Comparison of ENCODE assay signal across 8 mouse cellular contexts in the genomic region with DNA sequence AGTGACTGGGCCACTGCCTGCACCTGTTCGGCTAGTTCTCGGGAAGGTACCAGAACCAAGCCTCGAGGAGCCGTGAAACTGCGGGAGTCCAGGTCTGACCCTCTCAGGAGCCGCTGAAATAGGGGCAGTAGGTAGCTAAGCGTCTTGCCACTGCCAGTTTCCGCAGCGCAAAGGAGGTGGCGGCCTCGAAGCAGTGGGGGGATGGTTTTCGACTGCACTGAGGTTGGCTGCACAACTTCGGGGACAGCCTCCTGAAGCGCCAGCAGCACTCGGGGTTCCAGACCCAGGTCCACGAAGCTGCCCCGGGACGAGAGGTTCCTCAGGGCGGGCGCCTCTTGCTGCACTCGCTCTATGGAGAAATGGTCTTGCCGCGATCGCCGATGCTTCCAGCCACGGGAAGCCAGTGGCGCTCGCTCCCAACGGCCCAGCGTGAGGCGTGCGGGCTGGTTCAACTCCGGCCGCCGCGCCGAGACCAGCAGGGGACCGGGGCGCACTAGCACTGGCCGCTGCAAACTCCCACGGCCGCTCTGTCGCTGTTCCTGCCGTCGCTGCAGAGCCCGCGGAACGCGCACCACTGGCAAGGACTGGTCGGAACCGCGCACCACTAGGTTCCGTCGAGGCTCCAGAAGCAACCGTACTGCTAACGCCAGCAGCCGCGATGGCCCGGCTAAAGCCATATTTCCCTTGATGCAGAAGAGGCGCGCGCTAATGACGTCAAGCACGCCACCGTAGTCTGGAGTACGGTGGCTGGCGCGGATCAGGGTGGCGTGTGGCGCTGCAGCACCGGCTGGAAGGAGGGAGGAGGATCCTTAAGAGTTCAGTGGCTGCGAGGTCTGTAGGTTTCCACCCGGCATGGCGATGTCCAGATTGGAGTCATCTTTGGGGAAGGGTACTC. TPM values are rescaled to one million over a fixed set of nuclear protein-coding genes. Genes with fewer than 3 reads are reported as not detected.
A peak's percentile ranks its signal among the peaks of the same experiment; 100 is the strongest.
DNase-seq lines count a peak whose midpoint lies in the region; ATAC-seq and TF ChIP-seq lines count a peak whose summit lies in the region.

No protein-coding gene starts in this region.

- peaks cover 10% of the 10 kb centered on the region for H3K36me3 ChIP-seq in heart, embryonic 10.5 days
- H3K36me3 ChIP-seq in kidney, embryonic 15.5 days = peaks cover 10% of the 10 kb centered on the region

- peak; percentile 95 for ATAC-seq in kidney, embryonic 15.5 days (replicated peaks; ENCODE audit: low FRiP score)
- ATAC-seq in monocyte, adult 5-6 weeks (replicated peaks; ENCODE audit: insufficient number of reproducible peaks, low FRiP score, low TSS enrichment, poor library complexity, severe bottlenecking) = peak; percentile 94

- DNase-seq in A20 (ENCODE audit: low read depth, low spot score) = peak; percentile 94
- peak; percentile 95 for DNase-seq in heart, embryonic 10.5 days (ENCODE audit: low spot score)
- DNase-seq in liver = peak; percentile 91
- peak; percentile 87 to 94 for DNase-seq in spleen, postnatal 4 days (ENCODE audit: low spot score in 2 of 2)

- 1% methylated on average over 74 of the region's 74 CpGs for WGBS in heart, embryonic 10.5 days
- under 1% methylated on average over 74 of the region's 74 CpGs for WGBS in kidney, embryonic 15.5 days

- TF ChIP-seq POLR2A in bone marrow macrophage, adult 2 months (IDR thresholded peaks at IDR 0.05; ENCODE audit: borderline replicate concordance, low read depth, low read length) = 0 out of 2 replicates have a peak, but pooled peaks have one; percentile 45
- peak; percentile 87 for TF ChIP-seq POLR2A in embryonic fibroblast, embryonic 13.5 days (IDR thresholded peaks at IDR 0.05; ENCODE audit: low read depth, low read length)

- peak overlapping the region; percentile 49 for H3K27ac ChIP-seq in bone marrow macrophage, adult 2 months (ENCODE audit: insufficient read depth, low read depth, low read length)
- H3K27ac ChIP-seq in embryonic fibroblast, embryonic 13.5 days (ENCODE audit: insufficient read depth, low read length) = peak overlapping the region; percentile 20
- peak overlapping the region; percentile 92 for H3K27ac ChIP-seq in heart, embryonic 10.5 days
- H3K27ac ChIP-seq in kidney, embryonic 15.5 days = peak overlapping the region; percentile 78

- H3K9me3 ChIP-seq in heart, embryonic 10.5 days = no peaks in the 10 kb centered on the region
- H3K9me3 ChIP-seq in kidney, embryonic 15.5 days (replicated peaks) = no peaks in the 10 kb centered on the region

- H3K4me1 ChIP-seq in bone marrow macrophage, adult 2 months (ENCODE audit: control insufficient read depth, insufficient read depth, low read length) = peaks cover 25% of the 10 kb centered on the region
- H3K4me1 ChIP-seq in embryonic fibroblast, embryonic 13.5 days (ENCODE audit: control insufficient read depth, insufficient read depth, low read length) = peaks cover 9% of the 10 kb centered on the region
- peaks cover 21% of the 10 kb centered on the region for H3K4me1 ChIP-seq in heart, embryonic 10.5 days
- peaks cover 19% of the 10 kb centered on the region for H3K4me1 ChIP-seq in kidney, embryonic 15.5 days

- H3K9ac ChIP-seq in kidney, embryonic 15.5 days = peak overlapping the region; percentile 85

- H3K4me3 ChIP-seq in bone marrow macrophage, adult 2 months (ENCODE audit: insufficient read depth, low read length) = peak overlapping the region; percentile 84
- peak overlapping the region; percentile 65 for H3K4me3 ChIP-seq in embryonic fibroblast, embryonic 13.5 days (ENCODE audit: insufficient read depth, low read length)
- peak overlapping the region; percentile 97 for H3K4me3 ChIP-seq in heart, embryonic 10.5 days
- peak overlapping the region; percentile 88 for H3K4me3 ChIP-seq in kidney, embryonic 15.5 days (replicated peaks)

- peak overlapping the region; percentile 96 for H3K4me2 ChIP-seq in kidney, embryonic 15.5 days

- no peak for TF ChIP-seq CTCF in bone marrow macrophage, adult 2 months (IDR thresholded peaks at IDR 0.05; ENCODE audit: low read depth, low read length)
- no peak for TF ChIP-seq CTCF in embryonic fibroblast, embryonic 13.5 days (IDR thresholded peaks at IDR 0.05; ENCODE audit: borderline replicate concordance, insufficient read depth, low read length)

- no peaks in the 10 kb centered on the region for H3K27me3 ChIP-seq in heart, embryonic 10.5 days (ENCODE audit: insufficient read depth, poor library complexity, severe bottlenecking)
- no peaks in the 10 kb centered on the region for H3K27me3 ChIP-seq in kidney, embryonic 15.5 days

RNA-seq across cellular contexts. Expression of gene Ddx28, which starts 0.7 kb away (rescaled TPM):
- 10.1 and 12.0 TPM in 2 replicates for polyA plus RNA-seq in bone marrow macrophage, adult 2 months (2012; ENCODE audit: insufficient read depth, insufficient read length, missing spikeins)
- 7.3 and 8.8 TPM in 2 replicates for polyA plus RNA-seq in embryonic fibroblast, embryonic 13.5 days (2011; ENCODE audit: insufficient read length, low read depth, missing spikeins)
- 16.1 and 18.7 TPM in 2 replicates for polyA plus RNA-seq in heart, embryonic 10.5 days (2016; fragmentation: Nextera tagmentation; extraction: Ambion mirVana)
- 17.0 and 18.9 TPM in 2 replicates for polyA plus RNA-seq in kidney, embryonic 15.5 days (2015; fragmentation: Nextera tagmentation; extraction: Ambion mirVana)
- 25.7 to 34.8 TPM (median 33.9 TPM) in 3 replicates for total RNA-seq in monocyte, adult 5-6 weeks (2017)

RNA-seq across cellular contexts. Expression of gene Dpep2nb, which starts 5.2 kb away (rescaled TPM):
- not detected in 2 replicates for polyA plus RNA-seq in bone marrow macrophage, adult 2 months (2012; ENCODE audit: insufficient read depth, insufficient read length, missing spikeins)
- polyA plus RNA-seq in embryonic fibroblast, embryonic 13.5 days (2011; ENCODE audit: insufficient read length, low read depth, missing spikeins) = not detected in 2 replicates
- 0.31 TPM in 1 of 2 replicates, not detected in the other for polyA plus RNA-seq in heart, embryonic 10.5 days (2016; fragmentation: Nextera tagmentation; extraction: Ambion mirVana)
- 0.18 TPM in 1 of 2 replicates, not detected in the other for polyA plus RNA-seq in kidney, embryonic 15.5 days (2015; fragmentation: Nextera tagmentation; extraction: Ambion mirVana)
- 1.2 to 2.1 TPM (median 1.3 TPM) in 3 replicates for total RNA-seq in monocyte, adult 5-6 weeks (2017)

RNA-seq across cellular contexts. Expression of gene Dus2, which starts 19.9 kb away (rescaled TPM):
- 6.1 and 8.3 TPM in 2 replicates for polyA plus RNA-seq in bone marrow macrophage, adult 2 months (2012; ENCODE audit: insufficient read depth, insufficient read length, missing spikeins)
- polyA plus RNA-seq in embryonic fibroblast, embryonic 13.5 days (2011; ENCODE audit: insufficient read length, low read depth, missing spikeins) = 13.4 and 17.4 TPM in 2 replicates
- polyA plus RNA-seq in heart, embryonic 10.5 days (2016; fragmentation: Nextera tagmentation; extraction: Ambion mirVana) = 19.7 and 19.8 TPM in 2 replicates
- 20.5 and 23.3 TPM in 2 replicates for polyA plus RNA-seq in kidney, embryonic 15.5 days (2015; fragmentation: Nextera tagmentation; extraction: Ambion mirVana)
- total RNA-seq in monocyte, adult 5-6 weeks (2017) = 4.4 to 16.1 TPM (median 14.3 TPM) in 3 replicates

RNA-seq across cellular contexts. Expression of gene Dpep3, which starts 31.8 kb away (rescaled TPM):
- 3.2 and 3.6 TPM in 2 replicates for polyA plus RNA-seq in bone marrow macrophage, adult 2 months (2012; ENCODE audit: insufficient read depth, insufficient read length, missing spikeins)
- not detected in 2 replicates for polyA plus RNA-seq in embryonic fibroblast, embryonic 13.5 days (2011; ENCODE audit: insufficient read length, low read depth, missing spikeins)
- not detected in 2 replicates for polyA plus RNA-seq in heart, embryonic 10.5 days (2016; fragmentation: Nextera tagmentation; extraction: Ambion mirVana)
- not detected in 2 replicates for polyA plus RNA-seq in kidney, embryonic 15.5 days (2015; fragmentation: Nextera tagmentation; extraction: Ambion mirVana)
- 0.96 to 1.7 TPM (median 0.97 TPM) in 3 replicates for total RNA-seq in monocyte, adult 5-6 weeks (2017)

RNA-seq across cellular contexts. Expression of gene Slc12a4, which starts 45.1 kb away (rescaled TPM):
- 19.6 and 27.5 TPM in 2 replicates for polyA plus RNA-seq in bone marrow macrophage, adult 2 months (2012; ENCODE audit: insufficient read depth, insufficient read length, missing spikeins)
- polyA plus RNA-seq in embryonic fibroblast, embryonic 13.5 days (2011; ENCODE audit: insufficient read length, low read depth, missing spikeins) = 60.2 and 82.1 TPM in 2 replicates
- polyA plus RNA-seq in heart, embryonic 10.5 days (2016; fragmentation: Nextera tagmentation; extraction: Ambion mirVana) = 45.1 and 56.1 TPM in 2 replicates
- 30.1 and 33.9 TPM in 2 replicates for polyA plus RNA-seq in kidney, embryonic 15.5 days (2015; fragmentation: Nextera tagmentation; extraction: Ambion mirVana)
- 2.7 to 13.5 TPM (median 8.1 TPM) in 3 replicates for total RNA-seq in monocyte, adult 5-6 weeks (2017)

Comparison
In these comparisons a context has a peak if more than half of its experiments do, and no peak if none do; other contexts are left out.
1. Peak in every context shown above with its lines: DNase-seq, ATAC-seq, H3K4me3 ChIP-seq and H3K27ac ChIP-seq.
2. H3K27ac ChIP-seq: peak in every context shown above with its lines; median percentile 92 in heart, embryonic 10.5 days; 78 in kidney, embryonic 15.5 days; 49 in bone marrow macrophage, adult 2 months; 20 in embryonic fibroblast, embryonic 13.5 days.